Mouse (Mus musculus): ENCODE data around the gene Fn3krp. TPM values are rescaled to one million over a fixed set of nuclear protein-coding genes. Genes with fewer than 3 reads are reported as not detected.
A peak's percentile ranks its signal among the peaks of the same experiment; 100 is the strongest.

Gene Fn3krp
- polyA plus RNA-seq (2015; fragmentation: Nextera tagmentation; extraction: Ambion mirVana): 9.0 and 11.1 TPM in 2 replicates

DNA sequence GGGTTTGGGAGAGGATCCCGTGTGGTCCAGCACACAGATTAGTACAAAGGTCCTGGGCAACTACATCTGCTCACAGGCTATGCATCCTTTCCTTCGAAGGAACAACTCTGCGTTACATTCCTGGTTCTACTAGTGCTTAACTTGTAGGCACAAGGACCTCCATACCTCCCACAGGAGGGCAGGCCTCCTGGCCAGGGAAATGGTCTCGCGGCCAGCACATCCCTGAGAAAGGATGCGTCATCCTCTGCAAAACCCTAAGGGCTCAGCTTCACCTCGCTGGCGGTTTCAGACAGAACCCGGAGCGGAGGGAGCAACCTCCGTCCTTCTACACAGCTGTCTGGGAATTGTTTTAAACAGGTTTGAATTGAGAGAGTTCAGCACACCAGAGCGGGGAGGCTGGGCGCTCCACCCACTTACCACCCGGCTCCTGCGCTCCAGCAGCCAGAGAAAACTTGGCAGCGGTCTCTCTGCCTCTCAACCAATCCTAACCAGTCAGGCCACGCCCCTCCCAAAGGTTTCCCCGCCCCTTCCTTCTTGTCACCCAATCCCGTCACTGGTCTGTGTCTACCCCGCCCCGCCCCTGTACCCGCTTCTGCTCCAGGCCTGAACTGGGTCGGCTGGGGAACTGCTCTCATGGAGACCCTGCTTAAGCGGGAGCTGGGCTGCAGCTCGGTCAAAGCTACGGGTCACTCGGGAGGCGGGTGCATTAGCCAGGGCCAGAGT is at the start of gene Fn3krp:
Gene Fn3krp, plus strand, starts transcription at position 572 of the 723 bp plus-strand sequence.
- H3K27ac ChIP-seq (replicated peaks): peak within 1 kb of the TSS; percentile 50; the same call in 1 of the 2 replicates
- peak within 1 kb of the TSS; percentile 90 for H3K4me2 ChIP-seq (replicated peaks)
- under 1% methylated on average over 28 of the region's 28 CpGs for WGBS
- H3K9me3 ChIP-seq: no peaks in the 10 kb centered on the region
- H3K36me3 ChIP-seq: no peaks in the 10 kb centered on the region
- peaks cover 16% of the 10 kb centered on the region for H3K4me1 ChIP-seq
- H3K4me3 ChIP-seq: peak within 1 kb of the TSS; percentile 70
- H3K27me3 ChIP-seq: no peaks in the 10 kb centered on the region
- peak; percentile 100 for ATAC-seq (replicated peaks)
- H3K9ac ChIP-seq (replicated peaks): peak within 1 kb of the TSS; percentile 64

DNA sequence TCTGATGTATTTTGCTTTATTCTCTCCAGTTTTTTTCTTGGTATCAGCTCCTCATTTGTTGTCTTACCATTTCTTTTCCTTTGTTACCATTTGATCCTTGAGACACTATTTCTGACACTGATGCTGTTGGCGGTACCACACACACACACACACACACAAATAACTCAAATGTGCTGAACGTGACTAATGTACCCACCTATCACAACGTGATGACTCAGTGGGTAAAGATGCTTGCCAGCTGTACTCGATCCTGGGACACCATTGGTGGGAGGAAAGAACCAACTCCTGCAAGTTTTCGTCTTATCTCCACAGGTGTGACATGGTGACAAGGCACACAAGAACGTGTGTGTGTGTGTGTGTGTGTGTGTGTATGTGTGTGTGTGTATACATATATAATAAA is 47.9 kb upstream of the Fn3krp start:
- Histone ChIP-seq H3K27me3 (no peaks in the 10 kb centered on the region), H3K36me3 (no peaks in the 10 kb centered on the region), H3K4me1 (no peaks in the 10 kb centered on the region), H3K9ac (replicated peaks) (no peak overlapping the region), H3K4me3 (no peak overlapping the region), H3K27ac (replicated peaks) (no peak overlapping the region), H3K9me3 (no peaks in the 10 kb centered on the region), H3K4me2 (replicated peaks) (no peak overlapping the region)
- no peak for ATAC-seq (replicated peaks)
- 75% methylated on average over 6 of the region's 6 CpGs for WGBS

DNA sequence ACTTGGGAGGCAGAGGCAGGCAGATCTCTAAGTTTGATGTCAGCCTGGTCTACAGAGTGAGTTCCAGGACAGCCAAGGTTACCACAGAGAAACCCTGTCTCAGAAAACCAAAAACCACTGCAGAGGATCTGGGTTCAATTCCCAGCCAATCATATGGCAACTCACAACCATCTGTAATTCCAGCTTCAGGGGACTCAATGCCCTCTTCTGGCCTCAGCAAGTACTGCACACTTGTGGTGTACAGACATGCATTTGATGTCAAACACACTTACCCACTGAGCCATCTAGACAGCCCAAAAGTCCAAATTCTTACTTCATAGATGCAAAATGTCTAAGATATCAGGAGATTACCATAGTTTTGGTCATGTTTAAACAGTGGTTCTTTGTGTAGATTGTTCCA is 42.6 kb upstream of the Fn3krp start:
- Histone ChIP-seq H3K9ac (replicated peaks) (no peak overlapping the region), H3K4me3 (no peak overlapping the region), H3K4me2 (replicated peaks) (no peak overlapping the region), H3K27me3 (no peaks in the 10 kb centered on the region), H3K27ac (replicated peaks) (no peak overlapping the region), H3K9me3 (no peaks in the 10 kb centered on the region), H3K36me3 (no peaks in the 10 kb centered on the region), H3K4me1 (no peaks in the 10 kb centered on the region)
- no peak for ATAC-seq (replicated peaks)

DNA sequence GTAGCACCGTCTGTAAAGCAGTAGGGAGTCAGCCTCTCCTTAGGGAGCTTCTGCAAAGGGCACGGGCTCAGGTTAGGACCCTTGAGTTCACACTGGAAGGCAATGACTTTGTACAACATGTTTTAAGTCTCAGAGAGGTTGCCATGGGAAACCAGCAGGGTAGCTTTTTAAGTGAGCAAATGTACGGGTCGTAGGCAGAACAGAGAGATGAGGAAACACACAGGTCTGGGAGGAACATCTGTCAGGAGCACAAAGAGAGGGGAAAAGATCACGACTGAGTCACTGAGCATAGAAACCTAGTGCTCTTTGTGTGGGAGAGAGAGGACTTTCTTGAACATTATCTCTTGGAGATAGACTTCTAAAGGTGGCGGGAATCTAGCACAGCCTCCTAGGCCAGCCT is 40.9 kb upstream of the Fn3krp start:
- Histone ChIP-seq H3K9me3 (no peaks in the 10 kb centered on the region), H3K27me3 (no peaks in the 10 kb centered on the region), H3K4me1 (no peaks in the 10 kb centered on the region), H3K9ac (replicated peaks) (no peak overlapping the region), H3K36me3 (no peaks in the 10 kb centered on the region), H3K4me3 (no peak overlapping the region), H3K27ac (replicated peaks) (no peak overlapping the region), H3K4me2 (replicated peaks) (no peak overlapping the region)
- WGBS: 46% methylated on average over 6 of the region's 6 CpGs
- no peak for ATAC-seq (replicated peaks)

DNA sequence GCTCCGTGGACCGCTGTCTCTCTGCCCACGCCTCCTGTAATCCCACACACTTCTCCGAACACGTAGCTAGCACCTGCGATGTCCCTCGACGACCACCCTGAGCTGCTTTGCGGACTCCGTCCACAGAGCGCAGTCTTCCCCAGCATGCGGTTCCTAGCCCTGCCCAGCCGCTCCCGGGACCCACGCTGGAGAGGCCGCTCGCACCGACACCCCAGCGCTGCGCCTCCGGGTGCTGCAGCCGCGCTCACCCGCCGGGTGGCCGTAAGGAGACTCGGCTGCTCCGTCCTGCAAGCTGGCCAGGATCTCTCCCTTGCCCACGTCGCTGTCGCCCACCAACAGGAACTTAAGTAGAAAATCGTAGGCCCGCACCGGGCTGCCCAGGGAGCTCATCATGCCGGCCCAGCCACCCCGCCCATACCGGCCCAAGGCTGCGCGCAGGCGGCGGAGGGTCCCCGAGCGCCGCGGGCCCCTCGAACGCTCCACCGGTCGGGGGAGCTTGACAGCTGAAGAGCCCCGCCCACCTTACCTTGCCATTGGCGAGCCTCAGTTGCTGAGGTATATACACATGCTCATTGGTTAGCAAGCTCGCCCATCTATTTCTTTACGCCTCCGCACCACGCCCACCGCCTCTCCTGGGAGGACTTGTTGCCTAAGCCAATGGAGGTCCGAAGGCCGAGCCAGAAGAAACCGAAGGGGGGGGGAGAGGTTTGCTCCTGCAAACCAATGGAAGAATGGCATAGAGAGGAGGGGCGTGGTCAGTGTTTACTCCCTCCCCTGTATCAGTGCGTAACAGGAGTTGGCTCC is 33.2 kb upstream of the Fn3krp start, which contains the start of gene Rab40b:
Gene Rab40b, minus strand, starts transcription at position 502 of the 804 bp plus-strand sequence.
- under 1% methylated on average over 61 of the region's 61 CpGs for WGBS
- H3K9ac ChIP-seq (replicated peaks): peak within 1 kb of the TSS; percentile 64
- H3K4me2 ChIP-seq (replicated peaks): peak within 1 kb of the TSS; percentile 93
- H3K27ac ChIP-seq (replicated peaks): peak within 1 kb of the TSS; percentile 35
- peak; percentile 99 for ATAC-seq (replicated peaks)
- H3K4me3 ChIP-seq: peak within 1 kb of the TSS; percentile 72
- H3K9me3 ChIP-seq: no peaks in the 10 kb centered on the region
- no peaks in the 10 kb centered on the region for H3K27me3 ChIP-seq
- H3K4me1 ChIP-seq: peaks cover 13% of the 10 kb centered on the region
- no peaks in the 10 kb centered on the region for H3K36me3 ChIP-seq

DNA sequence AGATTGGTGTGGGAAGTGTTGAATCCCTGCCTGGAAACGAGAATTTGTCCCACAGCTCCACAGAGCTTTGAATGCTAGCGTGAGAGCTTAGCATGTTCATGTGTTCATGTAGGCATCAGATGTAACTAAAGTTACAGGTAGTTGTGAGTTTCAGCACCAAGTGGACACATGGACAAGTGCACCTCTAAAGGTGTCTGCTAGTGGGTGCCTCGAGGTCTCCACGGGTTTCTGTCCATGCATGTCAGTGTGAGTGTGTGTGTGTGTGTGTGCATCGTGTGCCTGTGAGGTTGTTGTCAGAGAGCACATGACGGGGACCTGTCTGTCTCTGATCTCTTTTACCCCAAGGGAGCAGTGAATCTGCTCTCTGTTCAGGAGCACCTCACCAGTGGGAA is 32.7 kb upstream of the Fn3krp start:
- ATAC-seq (replicated peaks): no peak; the same call in 1 of the 2 replicates
- Histone ChIP-seq H3K9ac (replicated peaks) (no peak overlapping the region), H3K36me3 (no peaks in the 10 kb centered on the region), H3K4me2 (replicated peaks) (peak overlapping the region; percentile 93), H3K27me3 (no peaks in the 10 kb centered on the region), H3K27ac (replicated peaks) (0 out of 2 replicates have a peak overlapping the region, but pooled peaks have one; percentile 33), H3K4me3 (peak overlapping the region; percentile 72), H3K9me3 (no peaks in the 10 kb centered on the region), H3K4me1 (peaks cover 13% of the 10 kb centered on the region)
- 11% methylated on average over 6 of the region's 6 CpGs for WGBS

DNA sequence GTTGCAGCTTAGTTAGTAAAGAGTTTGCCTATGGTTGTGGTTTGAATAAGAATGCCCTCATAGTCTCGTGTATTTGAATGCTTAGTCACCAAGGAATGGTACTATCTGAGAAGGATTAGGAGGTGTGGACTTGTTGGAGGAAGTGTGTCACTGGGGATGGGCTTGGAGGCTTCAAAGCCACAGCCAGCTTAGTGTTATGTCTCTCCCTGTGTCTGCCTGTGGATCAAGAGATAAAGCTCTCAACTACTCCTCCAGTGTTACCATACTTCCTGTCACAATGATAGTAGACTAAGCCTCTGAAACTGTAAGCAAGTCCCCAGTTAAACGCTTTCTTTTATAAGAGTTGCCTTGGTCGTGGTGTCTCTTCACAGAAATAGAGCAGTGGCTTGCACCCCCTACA is 30.4 kb upstream of the Fn3krp start:
- Histone ChIP-seq H3K4me3 (no peak overlapping the region), H3K4me1 (peaks cover 13% of the 10 kb centered on the region), H3K36me3 (no peaks in the 10 kb centered on the region), H3K27me3 (no peaks in the 10 kb centered on the region), H3K9me3 (no peaks in the 10 kb centered on the region), H3K9ac (replicated peaks) (no peak overlapping the region), H3K27ac (replicated peaks) (no peak overlapping the region), H3K4me2 (replicated peaks) (no peak overlapping the region)
- no peak for ATAC-seq (replicated peaks)
- WGBS: 63% methylated on average over 3 of the region's 3 CpGs

DNA sequence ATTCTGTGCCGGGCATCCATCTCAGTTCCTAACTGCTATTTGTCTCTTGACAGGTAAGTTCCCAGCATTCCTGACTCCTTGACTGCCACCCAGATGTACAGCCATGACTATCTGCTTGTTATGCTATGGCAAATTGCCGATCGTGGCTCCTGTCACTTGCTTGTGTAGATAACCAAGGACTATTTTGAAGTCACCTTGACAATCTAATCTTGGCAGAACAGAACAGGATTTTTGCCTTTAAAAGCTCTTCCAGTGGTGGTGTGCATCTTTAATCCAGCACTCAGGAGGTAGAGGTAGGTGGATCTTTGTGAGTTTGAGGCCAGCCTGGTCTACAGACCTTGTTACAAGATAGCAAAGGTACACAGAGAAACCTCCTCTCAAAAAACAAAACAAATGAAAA is 28.8 kb upstream of the Fn3krp start:
- Histone ChIP-seq H3K4me2 (replicated peaks) (no peak overlapping the region), H3K27ac (replicated peaks) (no peak overlapping the region), H3K36me3 (no peaks in the 10 kb centered on the region), H3K9me3 (no peaks in the 10 kb centered on the region), H3K4me3 (no peak overlapping the region), H3K9ac (replicated peaks) (no peak overlapping the region), H3K4me1 (peaks cover 7% of the 10 kb centered on the region), H3K27me3 (no peaks in the 10 kb centered on the region)
- WGBS: 85% methylated on average over 3 of the region's 3 CpGs
- ATAC-seq (replicated peaks): no peak

DNA sequence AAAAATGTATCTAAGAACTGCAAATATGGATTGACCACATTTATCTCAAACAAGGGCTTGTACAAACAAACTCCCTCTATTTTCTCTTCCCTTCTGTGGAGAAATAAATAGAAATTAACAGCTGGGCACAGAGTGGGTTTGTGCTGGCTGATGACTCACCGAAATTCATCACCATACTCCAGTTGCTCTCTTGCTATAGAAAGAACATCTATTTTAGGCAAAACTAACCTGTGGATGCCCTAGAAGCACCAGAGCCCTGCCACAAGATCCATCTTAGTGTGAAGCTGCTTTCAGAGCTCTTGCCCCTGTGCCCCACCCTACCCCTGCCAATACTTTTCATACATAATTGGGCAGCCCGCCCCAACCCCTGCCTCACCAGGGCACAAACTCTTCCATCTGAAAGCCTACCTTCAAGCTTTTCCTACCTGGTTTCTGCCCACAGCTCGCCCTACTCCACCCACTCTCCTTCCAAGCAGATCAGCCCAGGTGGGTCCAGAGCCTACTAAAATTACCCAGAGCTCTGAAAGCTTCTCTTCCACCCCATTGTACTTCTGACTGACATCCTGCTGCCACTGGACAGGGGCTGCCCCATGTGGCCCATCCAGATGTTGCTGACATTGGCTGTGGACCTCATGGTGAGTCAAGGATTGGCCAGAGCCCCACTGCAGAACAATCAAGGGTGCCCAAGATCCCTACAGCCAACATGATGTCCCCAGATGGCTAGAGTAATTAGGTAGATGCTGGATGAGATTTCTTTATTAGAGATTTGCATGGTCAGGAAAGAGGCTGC is 13.6 kb upstream of the Fn3krp start:
- Histone ChIP-seq H3K36me3 (no peaks in the 10 kb centered on the region), H3K4me3 (no peak overlapping the region), H3K4me2 (replicated peaks) (no peak overlapping the region), H3K9me3 (no peaks in the 10 kb centered on the region), H3K4me1 (no peaks in the 10 kb centered on the region), H3K9ac (replicated peaks) (no peak overlapping the region), H3K27ac (replicated peaks) (no peak overlapping the region), H3K27me3 (no peaks in the 10 kb centered on the region)
- WGBS: 79% methylated on average over 3 of the region's 3 CpGs
- ATAC-seq (replicated peaks): no peak

DNA sequence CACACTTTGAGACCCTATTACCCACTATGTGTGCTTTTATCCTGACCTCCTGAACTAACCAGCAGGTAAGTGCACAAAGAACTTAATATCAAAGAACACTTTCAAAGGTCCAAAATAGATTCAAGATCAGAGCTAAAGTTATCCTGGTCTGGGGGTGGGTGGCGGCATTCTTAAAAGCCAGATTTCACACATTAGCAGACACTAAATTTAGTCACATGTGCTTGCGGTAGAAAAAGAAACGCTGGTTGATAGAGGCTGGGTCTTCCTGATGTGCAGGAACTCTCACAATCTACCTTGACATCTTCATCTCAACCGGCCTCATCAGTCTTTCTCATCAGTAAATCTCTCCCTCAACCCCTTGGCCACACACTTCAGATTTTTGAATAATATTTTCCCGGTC is 6.4 kb upstream of the Fn3krp start:
- Histone ChIP-seq H3K4me2 (replicated peaks) (no peak overlapping the region), H3K27ac (replicated peaks) (no peak overlapping the region), H3K4me1 (no peaks in the 10 kb centered on the region), H3K4me3 (no peak overlapping the region), H3K9me3 (no peaks in the 10 kb centered on the region), H3K36me3 (no peaks in the 10 kb centered on the region), H3K9ac (replicated peaks) (no peak overlapping the region), H3K27me3 (no peaks in the 10 kb centered on the region)
- ATAC-seq (replicated peaks): no peak
- WGBS: 93% methylated on average over 5 of the region's 5 CpGs

DNA sequence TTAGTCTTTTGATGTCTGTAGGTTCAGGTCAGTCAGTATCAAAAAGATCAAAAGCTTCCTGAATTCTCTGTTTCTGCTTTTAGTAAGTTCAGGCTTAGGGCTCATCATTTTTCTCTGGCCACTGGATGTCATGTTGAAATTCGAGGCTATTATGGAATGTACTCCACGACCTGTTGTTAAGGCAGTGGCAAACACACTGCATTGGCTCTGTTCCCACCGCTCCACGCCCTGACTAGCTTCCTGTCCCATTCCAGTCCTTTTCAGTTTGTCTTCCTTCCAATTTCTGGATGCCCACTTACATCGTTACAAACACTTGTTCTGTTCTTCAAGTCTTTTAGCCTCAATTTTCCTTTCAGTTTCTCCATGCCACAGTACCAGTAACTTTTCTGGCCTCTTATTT is 5.8 kb upstream of the Fn3krp start:
- no peaks in the 10 kb centered on the region for H3K27me3 ChIP-seq
- H3K27ac ChIP-seq (replicated peaks): no peak overlapping the region
- H3K9ac ChIP-seq (replicated peaks): no peak overlapping the region
- H3K9me3 ChIP-seq: no peaks in the 10 kb centered on the region
- H3K4me3 ChIP-seq: no peak overlapping the region
- peaks cover under 1% of the 10 kb centered on the region; the same call in 1 of the 2 replicates for H3K4me1 ChIP-seq
- H3K36me3 ChIP-seq: no peaks in the 10 kb centered on the region
- ATAC-seq (replicated peaks): no peak
- WGBS: 71% methylated on average over 5 of the region's 5 CpGs
- H3K4me2 ChIP-seq (replicated peaks): no peak overlapping the region

DNA sequence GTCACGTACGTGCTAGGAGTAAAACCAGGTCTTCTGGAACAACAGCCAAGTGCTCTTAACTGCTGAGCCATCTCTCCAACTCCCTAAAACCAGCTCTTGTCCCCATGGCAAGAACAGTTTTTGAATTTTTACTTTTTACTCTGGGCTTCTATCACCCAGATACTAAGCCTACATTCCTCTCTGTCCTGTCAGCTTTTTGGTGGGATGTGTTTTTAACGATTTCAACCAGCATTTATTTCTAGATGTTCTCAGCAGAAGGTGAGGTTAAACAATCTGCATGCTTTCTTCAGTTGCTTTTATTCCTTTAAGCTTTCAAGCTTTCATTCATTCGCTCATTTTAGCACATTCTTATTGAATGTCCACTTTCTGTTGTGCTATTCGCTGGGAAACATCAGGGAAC is 3.2 kb upstream of the Fn3krp start:
- Histone ChIP-seq H3K4me3 (no peak overlapping the region), H3K36me3 (no peaks in the 10 kb centered on the region), H3K9me3 (no peaks in the 10 kb centered on the region), H3K27me3 (no peaks in the 10 kb centered on the region), H3K4me2 (replicated peaks) (no peak overlapping the region), H3K27ac (replicated peaks) (no peak overlapping the region), H3K9ac (replicated peaks) (no peak overlapping the region), H3K4me1 (peaks cover 16% of the 10 kb centered on the region)
- no peak for ATAC-seq (replicated peaks)
- whole genome bisulfite sequencing: 83% methylated on average over 5 of the region's 5 CpGs

Measured in forebrain, embryonic 15.5 days (tissue).